Mouse (Mus musculus) heart, postnatal 0 days (tissue): ENCODE data around the gene Nup107. TPM values are rescaled to one million over a fixed set of nuclear protein-coding genes. Genes with fewer than 3 reads are reported as not detected.

ENCODE experiments used
- ATAC-seq: fragments of 200-750 bp; cut with Nextera tagmentation; 2 replicates; pipeline ENCODE4 v1.8.0; 2017; ENCODE audit warnings: low read depth, moderate number of reproducible peaks, moderate library complexity; ENCODE audit not compliant: insufficient read depth
- DNase-seq: peaks from one replicate; pipeline ENCODE4 v3.0.0-alpha.2; 2016; ENCODE audit warnings: low spot score
- H3K27ac ChIP-seq: fragments of 300-500 bp; sonication (generic); 2 replicates; pipeline ENCODE4 v1.5.1; 2014; ENCODE audit warnings: low read depth, mild to moderate bottlenecking
- H3K27me3 ChIP-seq: fragments of 300-500 bp; sonication (generic); 2 replicates; pipeline ENCODE4 v1.6.1; 2014; ENCODE audit warnings: low read length, mixed read lengths; ENCODE audit not compliant: control insufficient read depth, insufficient read depth
- H3K36me3 ChIP-seq: fragments of 300-500 bp; sonication (generic); replicated peaks from 2 replicates; pipeline ENCODE4 v1.6.1; 2014; ENCODE audit warnings: low read length, mixed read lengths; ENCODE audit not compliant: control insufficient read depth, insufficient read depth
- H3K4me1 ChIP-seq: fragments of 300-500 bp; sonication (generic); 2 replicates; pipeline ENCODE4 v1.6.1; 2014; ENCODE audit warnings: antibody characterized with exemption; ENCODE audit not compliant: control insufficient read depth, insufficient read depth
- H3K4me2 ChIP-seq: fragments of 300-500 bp; sonication (generic); 2 replicates; pipeline ENCODE4 v1.6.1; 2014; ENCODE audit warnings: low read depth, mild to moderate bottlenecking, low read length, moderate library complexity
- H3K4me3 ChIP-seq: fragments of 300-500 bp; sonication (generic); 2 replicates; pipeline ENCODE4 v1.5.1; 2014; ENCODE audit warnings: low read depth, low read length
- H3K9ac ChIP-seq: fragments of 300-500 bp; sonication (generic); replicated peaks from 2 replicates; pipeline ENCODE4 v1.6.1; 2014; ENCODE audit warnings: low read depth, low read length, mixed read lengths
- H3K9me3 ChIP-seq: fragments of 300-500 bp; sonication (generic); replicated peaks from 2 replicates; pipeline ENCODE4 v1.6.1; 2016; ENCODE audit warnings: low read length; ENCODE audit not compliant: control insufficient read depth
- CTCF ChIP-seq: IDR thresholded peaks from 2 replicates; pipeline ENCODE4 v1.5.1; 2016; ENCODE audit warnings: antibody characterized with exemption, control low read depth, low read depth
- EP300 ChIP-seq: IDR thresholded peaks from 2 replicates; pipeline ENCODE4 v1.6.1; 2016; ENCODE audit warnings: antibody characterized with exemption, low read depth
- WGBS: fragments of 180-500 bp; shearing (Covaris S2); extraction: QIAGEN DNeasy Blood & Tissue Kit; methylation state at CpG from one replicate; pipeline ENCODE4 v1.1.7; 2014; 5-methylcytosine and 5-hydroxymethylcytosine counted together
- polyA plus RNA-seq: library from polyadenylated mRNA; unstranded; fragments of >200 nt; fragmentation: Nextera tagmentation; extraction: Ambion mirVana; gene quantifications from 2 replicates; pipeline ENCODE4 v1.2.1, GENCODE M21; 2015
- total RNA-seq: library from RNA; depleted of rRNA; stranded (reverse); fragments of >200 nt; gene quantifications from 2 replicates; pipeline ENCODE4 v1.2.3, GENCODE M21; 2014; ENCODE audit warnings: low replicate concordance

The Nup107 gene
- total and polyA plus RNA-seq, 2 experiments from 2014 or later = 18.6 to 23.6 TPM

GRCm38 (mm10) chr10:117767286-117768140, 25.0 kb downstream of the Nup107 start:
- H3K27me3 ChIP-seq = no peaks in the 10 kb centered on the region
- no peak for TF ChIP-seq EP300
- no peak for TF ChIP-seq CTCF
- H3K4me2 ChIP-seq = no peak overlapping the region
- no peak overlapping the region for H3K9ac ChIP-seq
- no peak overlapping the region for H3K27ac ChIP-seq
- H3K4me3 ChIP-seq = no peak overlapping the region
- no peaks in the 10 kb centered on the region for H3K9me3 ChIP-seq
- no peak for DNase-seq
- ATAC-seq = no peak
- H3K4me1 ChIP-seq = no peaks in the 10 kb centered on the region
- 91% methylated on average over 10 of the region's 10 CpGs for WGBS
- peaks cover 79% of the 10 kb centered on the region for H3K36me3 ChIP-seq

GRCm38 (mm10) chr10:117766896-117767160, 25.7 kb downstream of the Nup107 start:
- H3K36me3 ChIP-seq = peaks cover 81% of the 10 kb centered on the region
- no peak overlapping the region for H3K9ac ChIP-seq
- H3K9me3 ChIP-seq = no peaks in the 10 kb centered on the region
- ATAC-seq (no peak), DNase-seq (no peak)
- H3K4me2 ChIP-seq = no peak overlapping the region
- H3K4me1 ChIP-seq = no peaks in the 10 kb centered on the region
- no peaks in the 10 kb centered on the region for H3K27me3 ChIP-seq
- 94% methylated on average over 5 of the region's 5 CpGs for WGBS
- H3K27ac ChIP-seq = no peak overlapping the region
- TF ChIP-seq CTCF = no peak
- no peak for TF ChIP-seq EP300
- H3K4me3 ChIP-seq = no peak overlapping the region

- Histone ChIP-seq H3K36me3 (peaks cover 82% of the 10 kb centered on the region), H3K9ac (no peak overlapping the region)
- 83% methylated on average over 16 of the region's 16 CpGs for WGBS
These were observed 26.2 kb downstream of the Nup107 start for GRCm38 (mm10) chr10:117766111-117766895.

GRCm38 (mm10) chr10:117765116-117765894, 27.2 kb downstream of the Nup107 start:
- H3K27ac ChIP-seq = no peak overlapping the region
- no peaks in the 10 kb centered on the region for H3K4me1 ChIP-seq
- no peaks in the 10 kb centered on the region for H3K9me3 ChIP-seq
- no peak overlapping the region for H3K9ac ChIP-seq
- no peaks in the 10 kb centered on the region for H3K27me3 ChIP-seq
- peaks cover 84% of the 10 kb centered on the region for H3K36me3 ChIP-seq
- no peak overlapping the region for H3K4me2 ChIP-seq
- H3K4me3 ChIP-seq = no peak overlapping the region
- no peak for DNase-seq
- ATAC-seq = no peak
- TF ChIP-seq CTCF = no peak
- no peak for TF ChIP-seq EP300
- 90% methylated on average over 11 of the region's 11 CpGs for WGBS

More at GRCm38 (mm10) chr10:117766111-117766895, 26.2 kb downstream of the Nup107 start:
- TF ChIP-seq EP300 (no peak), CTCF (no peak)
- no peak overlapping the region for H3K4me2 ChIP-seq
- ATAC-seq (no peak), DNase-seq (no peak)
- no peaks in the 10 kb centered on the region for H3K4me1 ChIP-seq
- H3K4me3 ChIP-seq = no peak overlapping the region
- no peaks in the 10 kb centered on the region for H3K9me3 ChIP-seq
- no peak overlapping the region for H3K27ac ChIP-seq
- no peaks in the 10 kb centered on the region for H3K27me3 ChIP-seq

- 87% methylated on average over 6 of the region's 6 CpGs for WGBS
- ATAC-seq (no peak), DNase-seq (no peak)
- Histone ChIP-seq H3K4me1 (no peaks in the 10 kb centered on the region), H3K4me2 (no peak overlapping the region), H3K4me3 (no peak overlapping the region), H3K27me3 (no peaks in the 10 kb centered on the region), H3K9ac (no peak overlapping the region), H3K27ac (no peak overlapping the region), H3K9me3 (no peaks in the 10 kb centered on the region), H3K36me3 (peaks cover 84% of the 10 kb centered on the region)
- no peak for TF ChIP-seq EP300
- no peak for TF ChIP-seq CTCF
These were observed 27.9 kb downstream of the Nup107 start for GRCm38 (mm10) chr10:117764598-117764997.
